Mouse (Mus musculus): ENCODE data around the gene Stat6. TPM values are rescaled to one million over a fixed set of nuclear protein-coding genes. Genes with fewer than 3 reads are reported as not detected.

Stat6 gene
- polyA plus RNA-seq, 1 experiment = 123 TPM

GRCm38 (mm10) chr10:127614236-127615033 is 28.4 kb upstream of the Stat6 start:
- no peak overlapping the region for H3K4me3 ChIP-seq (replicated peaks; ENCODE audit: extremely low read depth, low read depth, low read length)
- no peak for TF ChIP-seq CTCF (IDR thresholded peaks at IDR 0.05; ENCODE audit: insufficient read depth, low read length)
- no peak for TF ChIP-seq POLR2A (IDR thresholded peaks at IDR 0.05; ENCODE audit: borderline replicate concordance, extremely low read depth, low read depth, low read length)
- no peak for DNase-seq
- WGBS = 42% methylated on average over 12 of the region's 12 CpGs
- H3K4me1 ChIP-seq (ENCODE audit: control insufficient read depth, insufficient read depth, low read length) = peaks cover 3% of the 10 kb centered on the region; the same call in 1 of the 2 replicates

GRCm38 (mm10) chr10:127615034-127615374 is 27.8 kb upstream of the Stat6 start:
- peaks cover 3% of the 10 kb centered on the region; the same call in 1 of the 2 replicates for H3K4me1 ChIP-seq (ENCODE audit: control insufficient read depth, insufficient read depth, low read length)
- WGBS = 47% methylated on average over 2 of the region's 2 CpGs
- no peak for DNase-seq
- TF ChIP-seq CTCF (IDR thresholded peaks at IDR 0.05; ENCODE audit: insufficient read depth, low read length) (no peak), POLR2A (IDR thresholded peaks at IDR 0.05; ENCODE audit: borderline replicate concordance, extremely low read depth, low read depth, low read length) (no peak)
- H3K4me3 ChIP-seq (replicated peaks; ENCODE audit: extremely low read depth, low read depth, low read length) = no peak overlapping the region

GRCm38 (mm10) chr10:127615591-127615990 is 27.2 kb upstream of the Stat6 start:
- 53% methylated on average over 3 of the region's 3 CpGs for WGBS
- H3K4me3 ChIP-seq (replicated peaks; ENCODE audit: extremely low read depth, low read depth, low read length) = no peak overlapping the region
- H3K4me1 ChIP-seq (ENCODE audit: control insufficient read depth, insufficient read depth, low read length) = peaks cover 3% of the 10 kb centered on the region; the same call in 1 of the 2 replicates
- no peak for DNase-seq
- TF ChIP-seq CTCF (IDR thresholded peaks at IDR 0.05; ENCODE audit: insufficient read depth, low read length) (no peak), POLR2A (IDR thresholded peaks at IDR 0.05; ENCODE audit: borderline replicate concordance, extremely low read depth, low read depth, low read length) (no peak)

- Histone ChIP-seq H3K4me3 (replicated peaks; ENCODE audit: extremely low read depth, low read depth, low read length) (no peak overlapping the region), H3K4me1 (ENCODE audit: control insufficient read depth, insufficient read depth, low read length) (peaks cover 3% of the 10 kb centered on the region; the same call in 1 of the 2 replicates)
- TF ChIP-seq POLR2A (IDR thresholded peaks at IDR 0.05; ENCODE audit: borderline replicate concordance, extremely low read depth, low read depth, low read length) (no peak), CTCF (IDR thresholded peaks at IDR 0.05; ENCODE audit: insufficient read depth, low read length) (no peak)
- WGBS = 64% methylated on average over 7 of the region's 7 CpGs
- DNase-seq = no peak
Measured at GRCm38 (mm10) chr10:127616261-127616679, 26.5 kb upstream of the Stat6 start.

- H3K4me1 ChIP-seq (ENCODE audit: control insufficient read depth, insufficient read depth, low read length) = peaks cover 3% of the 10 kb centered on the region; the same call in 1 of the 2 replicates
- no peak for DNase-seq
- TF ChIP-seq POLR2A (IDR thresholded peaks at IDR 0.05; ENCODE audit: borderline replicate concordance, extremely low read depth, low read depth, low read length) (no peak), CTCF (IDR thresholded peaks at IDR 0.05; ENCODE audit: insufficient read depth, low read length) (no peak)
- H3K4me3 ChIP-seq (replicated peaks; ENCODE audit: extremely low read depth, low read depth, low read length) = no peak overlapping the region
- 19% methylated on average over 4 of the region's 4 CpGs for WGBS
Measured at GRCm38 (mm10) chr10:127617294-127617693, 25.5 kb upstream of the Stat6 start.

GRCm38 (mm10) chr10:127618173-127618572 is 24.6 kb upstream of the Stat6 start:
- Histone ChIP-seq H3K4me1 (ENCODE audit: control insufficient read depth, insufficient read depth, low read length) (peaks cover 3% of the 10 kb centered on the region; the same call in 1 of the 2 replicates), H3K4me3 (replicated peaks; ENCODE audit: extremely low read depth, low read depth, low read length) (no peak overlapping the region)

GRCm38 (mm10) chr10:127619119-127619721 is 23.6 kb upstream of the Stat6 start:
- 38% methylated on average over 8 of the region's 8 CpGs for WGBS
- no peak for DNase-seq
- no peak for TF ChIP-seq CTCF (IDR thresholded peaks at IDR 0.05; ENCODE audit: insufficient read depth, low read length)
- peak; percentile 43; the same call in 1 of the 2 replicates for TF ChIP-seq POLR2A (IDR thresholded peaks at IDR 0.05; ENCODE audit: borderline replicate concordance, extremely low read depth, low read depth, low read length)
- Histone ChIP-seq H3K4me1 (ENCODE audit: control insufficient read depth, insufficient read depth, low read length) (peaks cover 3% of the 10 kb centered on the region; the same call in 1 of the 2 replicates), H3K4me3 (replicated peaks; ENCODE audit: extremely low read depth, low read depth, low read length) (peak overlapping the region; percentile 64)

More at GRCm38 (mm10) chr10:127618173-127618572, 24.6 kb upstream of the Stat6 start:
- no peak for TF ChIP-seq CTCF (IDR thresholded peaks at IDR 0.05; ENCODE audit: insufficient read depth, low read length)
- no peak for TF ChIP-seq POLR2A (IDR thresholded peaks at IDR 0.05; ENCODE audit: borderline replicate concordance, extremely low read depth, low read depth, low read length)
- 24% methylated on average over 6 of the region's 6 CpGs for WGBS
- DNase-seq = no peak

GRCm38 (mm10) chr10:127619941-127620405 is 22.8 kb upstream of the Stat6 start:
- DNase-seq = no peak
- peak overlapping the region; percentile 64 for H3K4me3 ChIP-seq (replicated peaks; ENCODE audit: extremely low read depth, low read depth, low read length)
- peaks cover 3% of the 10 kb centered on the region; the same call in 1 of the 2 replicates for H3K4me1 ChIP-seq (ENCODE audit: control insufficient read depth, insufficient read depth, low read length)
- WGBS = 25% methylated on average over 12 of the region's 12 CpGs
- TF ChIP-seq CTCF (IDR thresholded peaks at IDR 0.05; ENCODE audit: insufficient read depth, low read length) (no peak), POLR2A (IDR thresholded peaks at IDR 0.05; ENCODE audit: borderline replicate concordance, extremely low read depth, low read depth, low read length) (no peak)

- peaks cover 3% of the 10 kb centered on the region; the same call in 1 of the 2 replicates for H3K4me1 ChIP-seq (ENCODE audit: control insufficient read depth, insufficient read depth, low read length)
- WGBS = 4% methylated on average over 24 of the region's 32 CpGs
- peak within 1 kb of the TSS; percentile 84 for H3K4me3 ChIP-seq (replicated peaks; ENCODE audit: extremely low read depth, low read depth, low read length)
- peak; percentile 32 for DNase-seq
- TF ChIP-seq CTCF (IDR thresholded peaks at IDR 0.05; ENCODE audit: insufficient read depth, low read length) = no peak
- peak; percentile 13; the same call in 1 of the 2 replicates for TF ChIP-seq POLR2A (IDR thresholded peaks at IDR 0.05; ENCODE audit: borderline replicate concordance, extremely low read depth, low read depth, low read length)
Measured at GRCm38 (mm10) chr10:127620406-127621190, 22.2 kb upstream of the Stat6 start, which contains the start of gene Lrp1. TSS of gene Lrp1 (minus strand) at chr10:127621148.

All from lung, adult 2 months (tissue).